Mouse (Mus musculus) CH12.LX (cell line): ENCODE results near the gene Rho. TPM values are rescaled to one million over a fixed set of nuclear protein-coding genes. Genes with fewer than 3 reads are reported as not detected.

ENCODE experiments used
- DNase-seq: peaks from one replicate; pipeline ENCODE4 v3.0.0-alpha.2; 2013; ENCODE audit errors: extremely low read depth
- H3K27ac ChIP-seq: 2 replicates; pipeline ENCODE4 v1.5.1; 2012; ENCODE audit warnings: low read depth, mild to moderate bottlenecking, control low read depth, moderate library complexity; ENCODE audit not compliant: insufficient read depth
- H3K27me3 ChIP-seq: replicated peaks from 2 replicates; pipeline ENCODE3; 2012; ENCODE audit warnings: inconsistent platforms
- H3K36me3 ChIP-seq, 2 experiments: replicated peaks in 1 of 2; 2 replicates each; pipeline versions ENCODE3 to v1.6.1; 2012; ENCODE audit warnings: inconsistent platforms in 1 of 2, low read length in 1 of 2, mild to moderate bottlenecking in 1 of 2, mixed read lengths in 1 of 2, moderate library complexity in 1 of 2; ENCODE audit not compliant: control insufficient read depth in 1 of 2, insufficient read depth in 1 of 2
- H3K4me1 ChIP-seq, 2 experiments: 2 replicates each; pipeline ENCODE4 v1.6.1; 2012; ENCODE audit warnings: inconsistent platforms in 1 of 2, moderate library complexity in 1 of 2; ENCODE audit not compliant: insufficient read depth in 2 of 2, control insufficient read depth in 1 of 2
- H3K4me2 ChIP-seq: 2 replicates; pipeline ENCODE4 v1.6.1; 2012; ENCODE audit warnings: low read depth, mild to moderate bottlenecking, control low read depth; ENCODE audit not compliant: poor library complexity, insufficient read depth, severe bottlenecking
- H3K4me3 ChIP-seq, 3 experiments: fragments of 150-350 bp in 1 of 3; sonication (generic) in 1 of 3; replicated peaks in 1 of 3; 2 replicates each; pipeline versions ENCODE3 to v1.5.1; 2011 to 2012; ENCODE audit warnings: low read depth in 2 of 3, low read length in 2 of 3, mild to moderate bottlenecking in 2 of 3, moderate library complexity in 2 of 3, control low read depth in 1 of 3, improper control_type of control experiment in 1 of 3, inconsistent platforms in 1 of 3, mixed read lengths in 1 of 3; ENCODE audit not compliant: poor library complexity in 1 of 3
- H3K79me2 ChIP-seq: replicated peaks from 2 replicates; pipeline ENCODE4 v1.6.1; 2012; ENCODE audit warnings: mild to moderate bottlenecking, moderate library complexity; ENCODE audit not compliant: control insufficient read depth, poor library complexity, insufficient read depth, severe bottlenecking; ENCODE audit errors: extremely low read depth
- H3K9ac ChIP-seq: 2 replicates; pipeline ENCODE4 v1.6.1; 2012; ENCODE audit warnings: low read depth, mild to moderate bottlenecking, control low read depth, moderate library complexity; ENCODE audit not compliant: insufficient read depth
- H3K9me3 ChIP-seq: replicated peaks from 2 replicates; pipeline ENCODE3; 2012; ENCODE audit warnings: low read length, inconsistent platforms, mixed read lengths
- BHLHE40 ChIP-seq: IDR thresholded peaks from 2 replicates; pipeline ENCODE4 v1.6.1; 2011; ENCODE audit warnings: mild to moderate bottlenecking, low read depth, low read length, improper control_type of control experiment
- CHD2 ChIP-seq: IDR thresholded peaks from 2 replicates; pipeline ENCODE4 v1.6.1; 2011; ENCODE audit warnings: low read length, improper control_type of control experiment
- E2F4 ChIP-seq: IDR thresholded peaks from 2 replicates; pipeline ENCODE4 v1.6.1; 2011; ENCODE audit warnings: low read depth, low read length, improper control_type of control experiment; ENCODE audit not compliant: insufficient replicate concordance
- EP300 ChIP-seq: IDR thresholded peaks from 2 replicates; pipeline ENCODE4 v1.6.1; 2011; ENCODE audit warnings: low read length, improper control_type of control experiment
- GABPA ChIP-seq: IDR thresholded peaks from 2 replicates; pipeline ENCODE4 v1.6.1; 2012; ENCODE audit warnings: low read depth, low read length, improper control_type of control experiment, inconsistent platforms; ENCODE audit not compliant: insufficient replicate concordance
- IRF4 ChIP-seq: IDR thresholded peaks from 2 replicates; pipeline ENCODE4 v1.6.1; 2014; ENCODE audit warnings: low read depth, mild to moderate bottlenecking, inconsistent platforms, low read length, improper control_type of control experiment
- KAT2A ChIP-seq: IDR thresholded peaks from 2 replicates; pipeline ENCODE4 v1.6.1; 2012; ENCODE audit warnings: low read length, improper control_type of control experiment, inconsistent platforms; ENCODE audit not compliant: insufficient replicate concordance
- MAX ChIP-seq: IDR thresholded peaks from 2 replicates; pipeline ENCODE4 v1.6.1; 2011; ENCODE audit warnings: low read length, improper control_type of control experiment
- MAZ ChIP-seq: IDR thresholded peaks from 2 replicates; pipeline ENCODE4 v1.6.1; 2012; ENCODE audit warnings: low read depth, mild to moderate bottlenecking, inconsistent platforms, low read length, improper control_type of control experiment, moderate library complexity
- MEF2A ChIP-seq: IDR thresholded peaks from 2 replicates; pipeline ENCODE4 v1.6.1; 2014; ENCODE audit warnings: low read depth, mild to moderate bottlenecking, inconsistent platforms, low read length, improper control_type of control experiment, borderline replicate concordance
- MXI1 ChIP-seq: IDR thresholded peaks from 2 replicates; pipeline ENCODE4 v1.6.1; 2011; ENCODE audit warnings: mild to moderate bottlenecking, low read depth, low read length, improper control_type of control experiment
- MYC ChIP-seq: IDR thresholded peaks from 2 replicates; pipeline ENCODE4 v1.6.1; 2011; ENCODE audit warnings: low read depth, mild to moderate bottlenecking, improper control_type of control experiment, low read length
- NELFE ChIP-seq: IDR thresholded peaks from 2 replicates; pipeline ENCODE4 v1.6.1; 2011; ENCODE audit warnings: low read depth, low read length, improper control_type of control experiment
- POLR2A ChIP-seq: IDR thresholded peaks from 2 replicates; pipeline ENCODE4 v1.6.1; 2011; ENCODE audit warnings: low read depth, mild to moderate bottlenecking, improper control_type of control experiment, low read length
- RCOR1 ChIP-seq: conservative IDR thresholded peaks from 2 replicates; pipeline ENCODE4 v1.6.1; 2012; ENCODE audit warnings: low read depth, mild to moderate bottlenecking, inconsistent platforms, low read length, improper control_type of control experiment
- USF2 ChIP-seq: conservative IDR thresholded peaks from 2 replicates; pipeline ENCODE4 v1.6.1; 2011; ENCODE audit warnings: low read depth, low read length, improper control_type of control experiment
- ZC3H11A ChIP-seq: IDR thresholded peaks from 2 replicates; pipeline ENCODE4 v1.6.1; 2012; ENCODE audit warnings: low read depth, mild to moderate bottlenecking, inconsistent platforms, low read length, improper control_type of control experiment
- ZKSCAN1 ChIP-seq: IDR thresholded peaks from 2 replicates; pipeline ENCODE4 v1.6.1; 2012; ENCODE audit warnings: low read depth, inconsistent platforms, low read length, improper control_type of control experiment, borderline replicate concordance
- dilution Hi-C: fragments of 300-500 bp; cut with MboI; formaldehyde crosslinking; loops from 2 replicates; pipeline ENCODE4 v1.14.3; 2020; ENCODE audit warnings: low sequenced_read_pairs; ENCODE audit not compliant: extremely low pct_unique_long_range_greater_than_20kb, extremely low pct_ligation_motif_present
- in situ Hi-C: fragments of 300-500 bp; cut with MboI; formaldehyde crosslinking; loops from 3 replicates; pipeline ENCODE4 v1.14.3; 2019; ENCODE audit warnings: low sequenced_read_pairs, low pct_ligation_motif_present, low pct_unique_long_range_greater_than_20kb, mixed read lengths
- polyA plus RNA-seq: library from polyadenylated mRNA; unstranded; fragments of >175 nt; gene quantifications from 2 replicates; pipeline ENCODE4 v1.2.1, GENCODE M21; 2012; ENCODE audit warnings: low read depth; ENCODE audit not compliant: insufficient read length
- total RNA-seq, 2 experiments: library from RNA; depleted of rRNA; stranded (reverse); fragments of 300-350 nt in 1 of 2; fragments of >200 nt in 1 of 2; gene quantifications; 2 replicates each; pipeline ENCODE4 v1.2.3; 2012 to 2014

Rho gene
- total and polyA plus RNA-seq, 3 experiments = 0.04 TPM; not detected in 1

GRCm38 (mm10) chr6:115919876-115920275 is 11.7 kb upstream of the Rho start:
- no peaks in the 10 kb centered on the region for H3K79me2 ChIP-seq
- H3K4me2 ChIP-seq = no peak overlapping the region
- H3K9me3 ChIP-seq = no peaks in the 10 kb centered on the region
- peaks cover 2 to 20% of the 10 kb centered on the region in 2 experiments; a peak in 2 of 4 replicates for H3K4me1 ChIP-seq
- H3K9ac ChIP-seq = no peak overlapping the region
- peaks cover 0 to 32% of the 10 kb centered on the region in 2 experiments for H3K36me3 ChIP-seq
- in situ Hi-C loops = no loop called here
- dilution Hi-C loops = no loop called here
- TF ChIP-seq GABPA (no peak), ZC3H11A (no peak), MAX (no peak), MYC (no peak), MEF2A (no peak), RCOR1 (no peak), USF2 (no peak), MXI1 (no peak), ZKSCAN1 (no peak), NELFE (no peak), CHD2 (no peak), KAT2A (no peak)
- H3K27me3 ChIP-seq = no peaks in the 10 kb centered on the region
- DNase-seq = no peak
- H3K4me3 ChIP-seq = no peak overlapping the region
- H3K27ac ChIP-seq = no peak overlapping the region

GRCm38 (mm10) chr6:115924829-115925228 is 6.7 kb upstream of the Rho start:
- H3K79me2 ChIP-seq = no peaks in the 10 kb centered on the region
- dilution Hi-C loops = no loop called here
- peaks cover 0 to 24% of the 10 kb centered on the region in 2 experiments for H3K36me3 ChIP-seq
- H3K4me1 ChIP-seq = peaks cover 7 to 24% of the 10 kb centered on the region in 2 experiments; a peak in 3 of 4 replicates
- H3K27ac ChIP-seq = no peak overlapping the region
- H3K4me3 ChIP-seq = no peak overlapping the region
- TF ChIP-seq MAX (no peak), CHD2 (no peak)
- H3K9me3 ChIP-seq = no peaks in the 10 kb centered on the region
- in situ Hi-C loops = no loop called here
- no peak overlapping the region for H3K9ac ChIP-seq
- H3K4me2 ChIP-seq = no peak overlapping the region
- H3K27me3 ChIP-seq = no peaks in the 10 kb centered on the region
- no peak for DNase-seq

GRCm38 (mm10) chr6:115926416-115926815 is 5.1 kb upstream of the Rho start:
- Histone ChIP-seq H3K79me2 (no peaks in the 10 kb centered on the region), H3K4me3 (no peak overlapping the region), H3K4me1 (peaks cover 7 to 20% of the 10 kb centered on the region in 2 experiments; a peak in 3 of 4 replicates), H3K36me3 (peaks cover 0 to 18% of the 10 kb centered on the region in 2 experiments), H3K9ac (no peak overlapping the region), H3K9me3 (no peaks in the 10 kb centered on the region), H3K4me2 (no peak overlapping the region), H3K27me3 (no peaks in the 10 kb centered on the region), H3K27ac (no peak overlapping the region)
- dilution Hi-C loops (no loop called here), in situ Hi-C loops (no loop called here)
- TF ChIP-seq CHD2 = no peak
- TF ChIP-seq BHLHE40 = no peak
- TF ChIP-seq EP300 = no peak
- no peak for TF ChIP-seq MAZ
- no peak for TF ChIP-seq MAX
- TF ChIP-seq POLR2A = no peak
- TF ChIP-seq E2F4 = no peak
- TF ChIP-seq NELFE = no peak
- no peak for TF ChIP-seq IRF4
- no peak for DNase-seq
